Mouse (Mus musculus) embryonic facial prominence, embryonic 13.5 days (tissue): ENCODE measurements at regions not wholly inside any gene's neighbourhood (a gene's known extent, or its start where the extent isn't known, plus 50 kb on each side); places are given as distances from the start of the nearest gene placed in this dataset.

Experiments
- ATAC-seq: fragments of 200-750 bp; cut with Nextera tagmentation; 2 replicates; pipeline ENCODE4 v1.8.0; 2017; ENCODE audit warnings: low read depth; ENCODE audit not compliant: insufficient number of reproducible peaks, insufficient read depth, low FRiP score, low TSS enrichment
- H3K27ac ChIP-seq: fragments of 300-500 bp; sonication (generic); 2 replicates; pipeline ENCODE4 v1.5.1; 2015; ENCODE audit warnings: moderate library complexity, mild to moderate bottlenecking, inconsistent platforms
- H3K27me3 ChIP-seq: fragments of 300-500 bp; sonication (generic); 2 replicates; pipeline ENCODE4 v1.6.1; 2015; ENCODE audit warnings: mild to moderate bottlenecking, inconsistent platforms
- H3K36me3 ChIP-seq: fragments of 300-500 bp; sonication (generic); 2 replicates; pipeline ENCODE4 v1.6.1; 2015; ENCODE audit warnings: mild to moderate bottlenecking, inconsistent platforms
- H3K4me1 ChIP-seq: fragments of 300-500 bp; sonication (generic); 2 replicates; pipeline ENCODE4 v1.6.1; 2015; ENCODE audit warnings: inconsistent platforms
- H3K4me2 ChIP-seq: fragments of 300-500 bp; sonication (generic); 2 replicates; pipeline ENCODE4 v1.6.1; 2015; ENCODE audit warnings: moderate library complexity, mild to moderate bottlenecking, inconsistent platforms
- H3K4me3 ChIP-seq: fragments of 300-500 bp; sonication (generic); 2 replicates; pipeline ENCODE4 v1.5.1; 2015; ENCODE audit warnings: mild to moderate bottlenecking, inconsistent platforms
- H3K9ac ChIP-seq: fragments of 300-500 bp; sonication (generic); 2 replicates; pipeline ENCODE4 v1.6.1; 2015; ENCODE audit warnings: mild to moderate bottlenecking, inconsistent platforms
- H3K9me3 ChIP-seq: fragments of 300-500 bp; sonication (generic); 2 replicates; pipeline ENCODE4 v1.6.1; 2016; ENCODE audit warnings: inconsistent platforms
- WGBS: fragments of 180-500 bp; shearing (Covaris S2); methylation state at CpG from one replicate; pipeline ENCODE4 v1.1.7; 2015; ENCODE audit warnings: mixed read lengths; 5-methylcytosine and 5-hydroxymethylcytosine counted together

DNA sequence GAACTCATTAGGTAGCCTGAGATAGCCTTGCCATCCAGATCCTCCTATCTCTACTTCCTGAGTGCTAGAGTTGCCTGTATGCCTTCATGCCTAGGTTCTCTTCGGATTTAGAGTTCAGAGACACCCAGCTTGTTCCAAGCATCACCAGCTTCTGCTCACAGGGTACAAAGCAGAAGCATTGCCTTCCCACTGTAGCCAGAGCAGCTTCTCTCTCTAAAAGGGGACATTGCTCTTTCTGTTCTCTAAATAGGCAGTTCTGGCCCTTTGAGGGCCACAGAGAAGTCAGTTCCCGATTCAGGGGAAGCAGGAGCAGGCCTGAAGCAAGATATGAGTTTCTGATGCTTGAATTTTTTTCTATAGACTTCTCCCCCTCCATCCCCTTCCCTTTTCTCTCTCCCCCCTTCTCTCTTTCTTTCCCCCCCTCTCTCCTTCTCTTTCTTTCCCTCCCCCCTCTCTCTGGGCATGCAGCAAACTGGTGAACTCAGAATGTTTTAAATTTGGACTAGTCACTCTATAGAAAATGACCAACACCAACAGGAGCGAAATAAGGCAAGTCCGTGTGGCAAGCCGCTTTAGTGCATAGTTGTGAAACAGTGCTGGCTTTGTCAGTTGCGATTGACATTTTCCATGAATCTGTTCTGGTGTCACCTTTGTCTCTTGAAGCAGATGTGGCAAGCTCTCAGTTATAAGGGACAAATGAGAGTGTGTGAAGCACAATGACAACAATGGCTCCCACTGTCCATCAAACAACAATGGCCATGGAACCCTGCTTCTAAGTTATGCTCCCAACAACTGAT lies 273.2 kb upstream of the Klf4 start:
- no peak overlapping the region for H3K9ac ChIP-seq
- WGBS = 86% methylated on average over 6 of the region's 6 CpGs
- no peak for ATAC-seq

DNA sequence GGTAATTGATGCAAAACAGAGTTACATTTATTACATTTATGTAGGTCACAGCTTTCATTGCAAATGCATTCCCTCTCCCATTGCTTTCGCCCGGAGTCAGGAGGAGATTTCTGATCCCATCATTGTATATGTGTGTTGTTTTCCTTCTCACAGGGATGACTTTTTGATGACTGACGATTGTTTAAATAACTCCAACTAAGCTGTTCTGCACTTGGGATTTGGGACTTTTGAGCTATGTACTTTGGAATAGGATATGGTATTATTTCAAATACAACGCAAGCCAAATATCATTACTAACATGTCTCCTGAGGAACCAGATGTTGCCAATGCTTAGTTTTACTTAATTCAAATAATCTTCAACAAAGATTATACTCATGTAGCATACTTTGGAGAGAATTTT lies 269.8 kb upstream of the Klf4 start:
- Histone ChIP-seq H3K4me1 (no peaks in the 10 kb centered on the region), H3K27ac (no peak overlapping the region), H3K9ac (no peak overlapping the region), H3K4me2 (no peak overlapping the region), H3K4me3 (no peak overlapping the region), H3K9me3 (no peaks in the 10 kb centered on the region), H3K27me3 (peaks cover 6% of the 10 kb centered on the region), H3K36me3 (no peaks in the 10 kb centered on the region)
- no peak for ATAC-seq
- WGBS = 56% methylated on average over 4 of the region's 4 CpGs

More for the DNA sequence above, 273.2 kb upstream of the Klf4 start:
- H3K27me3 ChIP-seq = peaks cover 6% of the 10 kb centered on the region
- no peak overlapping the region for H3K27ac ChIP-seq
- H3K4me1 ChIP-seq = no peaks in the 10 kb centered on the region
- H3K36me3 ChIP-seq = no peaks in the 10 kb centered on the region
- H3K4me2 ChIP-seq = no peak overlapping the region
- no peaks in the 10 kb centered on the region for H3K9me3 ChIP-seq
- no peak overlapping the region for H3K4me3 ChIP-seq

DNA sequence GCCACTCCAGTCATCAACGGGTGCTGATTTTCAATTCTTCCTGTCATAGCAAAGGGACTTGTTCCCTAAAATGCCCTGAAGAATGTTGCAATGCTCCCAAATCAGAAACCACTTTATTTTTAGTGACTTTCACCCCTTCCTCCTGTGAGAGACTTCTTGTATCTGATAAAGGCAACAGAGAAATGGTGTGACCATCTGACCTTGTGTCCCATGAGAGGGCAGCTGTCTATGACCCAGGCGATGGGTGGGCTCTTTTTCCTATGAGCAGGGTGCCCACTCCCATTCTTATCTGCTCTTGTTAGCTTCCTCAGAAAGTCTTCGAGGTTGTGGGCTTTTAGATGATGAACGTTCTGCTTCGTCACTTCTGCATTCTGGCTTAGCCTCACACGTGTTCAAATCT lies 265.8 kb upstream of the Klf4 start:
- WGBS = 83% methylated on average over 6 of the region's 6 CpGs
- no peak for ATAC-seq
- H3K9ac ChIP-seq = no peak overlapping the region

DNA sequence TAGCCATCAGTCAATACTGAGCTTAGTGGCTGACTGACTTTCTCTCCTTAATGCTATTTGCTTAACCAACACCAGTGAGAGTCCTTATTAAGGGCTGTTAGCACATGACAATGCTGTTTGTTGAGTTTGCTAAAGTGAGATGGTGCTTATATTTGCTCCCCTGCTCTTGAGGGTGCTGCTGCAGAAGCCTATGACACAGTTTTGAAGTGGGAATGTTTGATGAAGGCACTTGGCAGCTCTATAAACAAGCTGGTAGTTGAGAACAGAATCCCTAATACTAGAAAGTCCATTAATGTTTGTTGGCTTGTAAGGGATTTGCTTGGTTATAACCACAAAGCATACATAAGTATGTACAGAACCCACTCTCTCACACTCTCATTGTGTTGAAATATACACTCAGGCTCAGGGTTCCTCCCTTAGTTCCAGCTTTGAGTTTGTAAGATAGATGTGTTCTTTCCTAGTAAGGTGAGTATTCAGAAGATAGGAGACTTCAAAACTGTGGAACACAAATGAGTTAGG lies 249.1 kb upstream of the Klf4 start:
- Histone ChIP-seq H3K4me2 (no peak overlapping the region), H3K4me3 (no peak overlapping the region), H3K36me3 (no peaks in the 10 kb centered on the region), H3K4me1 (no peaks in the 10 kb centered on the region), H3K27ac (no peak overlapping the region), H3K9ac (no peak overlapping the region), H3K9me3 (no peaks in the 10 kb centered on the region), H3K27me3 (no peaks in the 10 kb centered on the region)
- ATAC-seq = no peak

More for the DNA sequence above, 265.8 kb upstream of the Klf4 start:
- Histone ChIP-seq H3K27me3 (no peaks in the 10 kb centered on the region), H3K36me3 (no peaks in the 10 kb centered on the region), H3K27ac (no peak overlapping the region), H3K4me2 (no peak overlapping the region), H3K4me1 (no peaks in the 10 kb centered on the region), H3K4me3 (no peak overlapping the region), H3K9me3 (no peaks in the 10 kb centered on the region)

DNA sequence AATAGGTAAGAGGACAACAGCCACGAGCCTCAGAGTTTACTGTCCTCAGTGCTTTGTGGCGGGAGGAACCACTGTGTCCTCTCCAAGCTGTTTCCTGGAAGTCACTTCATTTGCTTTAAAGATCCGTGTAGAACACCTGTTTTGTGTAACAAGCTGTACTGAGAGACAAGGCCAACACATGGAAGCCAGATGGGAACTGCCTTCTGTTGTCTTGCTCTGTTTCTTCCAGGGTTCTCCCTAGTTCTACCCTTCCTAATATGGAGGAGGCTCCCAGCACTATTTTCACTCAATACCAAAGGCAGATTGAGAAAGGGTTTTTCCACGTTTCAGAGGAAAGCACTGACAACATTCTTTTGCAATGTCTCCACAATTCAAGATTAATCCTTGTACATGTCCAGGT lies 247.3 kb upstream of the Klf4 start:
- no peak for ATAC-seq
- H3K36me3 ChIP-seq = no peaks in the 10 kb centered on the region
- no peak overlapping the region for H3K9ac ChIP-seq
- no peaks in the 10 kb centered on the region for H3K27me3 ChIP-seq
- no peak overlapping the region for H3K4me2 ChIP-seq
- H3K4me3 ChIP-seq = no peak overlapping the region
- no peak overlapping the region for H3K27ac ChIP-seq
- H3K4me1 ChIP-seq = no peaks in the 10 kb centered on the region
- WGBS = 37% methylated on average over 4 of the region's 4 CpGs
- H3K9me3 ChIP-seq = no peaks in the 10 kb centered on the region

DNA sequence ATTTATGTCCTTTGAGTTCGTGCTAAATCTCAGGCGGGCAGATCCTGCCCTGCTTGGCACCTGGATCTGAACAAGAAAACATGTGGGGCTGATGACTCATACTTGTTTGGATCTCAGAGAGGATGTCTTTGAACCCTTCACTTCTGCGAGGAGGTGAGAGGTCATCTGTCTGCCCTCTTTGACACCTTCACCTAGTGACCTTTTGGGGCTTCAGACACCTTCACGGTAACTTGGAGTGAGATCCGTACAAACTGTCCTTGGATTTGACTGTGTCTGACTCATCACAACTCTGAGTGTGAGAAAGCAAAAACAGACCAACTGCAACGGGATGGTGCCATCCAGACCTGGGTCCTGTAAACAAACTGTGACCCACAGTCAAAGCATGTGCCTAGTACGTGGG lies 243.6 kb upstream of the Klf4 start:
- no peak overlapping the region for H3K27ac ChIP-seq
- no peaks in the 10 kb centered on the region for H3K27me3 ChIP-seq
- no peaks in the 10 kb centered on the region for H3K9me3 ChIP-seq
- H3K4me2 ChIP-seq = no peak overlapping the region
- no peaks in the 10 kb centered on the region for H3K4me1 ChIP-seq
- H3K9ac ChIP-seq = no peak overlapping the region
- no peak overlapping the region for H3K4me3 ChIP-seq
- 79% methylated on average over 7 of the region's 7 CpGs for WGBS
- no peaks in the 10 kb centered on the region for H3K36me3 ChIP-seq
- no peak for ATAC-seq

DNA sequence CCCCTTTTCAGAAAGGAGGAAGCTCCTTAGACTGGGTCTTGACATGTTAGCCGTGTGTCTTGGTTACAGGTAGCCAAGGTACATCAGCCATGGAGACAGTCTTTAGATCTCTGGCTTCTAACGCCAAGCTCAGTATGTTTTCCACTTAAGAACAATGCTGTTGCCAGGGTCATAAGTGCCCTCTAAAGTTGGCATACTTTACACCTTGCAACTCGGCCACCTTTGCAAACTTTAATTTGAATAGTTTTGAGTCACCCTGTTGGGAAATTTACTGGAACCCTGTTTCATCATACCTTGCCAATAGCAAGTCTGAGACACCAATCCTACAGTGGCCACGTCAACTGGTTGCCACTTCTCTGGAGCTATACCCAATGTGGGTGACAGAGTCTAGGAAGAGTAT lies 242.3 kb upstream of the Klf4 start:
- Histone ChIP-seq H3K27me3 (no peaks in the 10 kb centered on the region), H3K4me1 (no peaks in the 10 kb centered on the region), H3K9me3 (no peaks in the 10 kb centered on the region), H3K27ac (no peak overlapping the region), H3K36me3 (no peaks in the 10 kb centered on the region), H3K9ac (no peak overlapping the region), H3K4me2 (no peak overlapping the region), H3K4me3 (no peak overlapping the region)
- no peak for ATAC-seq
- 84% methylated on average over 4 of the region's 4 CpGs for WGBS

DNA sequence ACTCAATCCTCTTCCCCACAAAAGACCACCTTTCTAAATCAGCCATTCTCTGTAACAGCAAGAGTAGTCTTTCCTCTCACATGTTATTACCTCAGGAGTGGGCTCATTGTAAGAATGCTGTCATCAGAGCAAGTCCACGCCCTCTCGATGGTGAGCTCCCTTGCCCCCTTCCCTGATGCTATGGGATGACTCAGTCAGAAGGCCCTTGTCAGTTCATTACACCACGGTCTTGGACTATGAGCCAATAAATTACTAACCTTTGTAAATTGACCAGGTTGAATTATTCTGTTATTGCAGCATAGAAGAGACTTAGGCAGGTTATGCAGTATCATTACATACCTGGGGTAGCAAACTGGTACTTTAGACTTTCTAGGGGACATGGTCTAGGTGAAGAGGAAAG lies 237.4 kb upstream of the Klf4 start:
- Histone ChIP-seq H3K4me3 (no peak overlapping the region), H3K27ac (no peak overlapping the region), H3K9ac (no peak overlapping the region), H3K4me2 (no peak overlapping the region), H3K27me3 (no peaks in the 10 kb centered on the region), H3K4me1 (no peaks in the 10 kb centered on the region), H3K9me3 (no peaks in the 10 kb centered on the region), H3K36me3 (no peaks in the 10 kb centered on the region)
- no peak for ATAC-seq
- WGBS = 90% methylated on average over 3 of the region's 3 CpGs

DNA sequence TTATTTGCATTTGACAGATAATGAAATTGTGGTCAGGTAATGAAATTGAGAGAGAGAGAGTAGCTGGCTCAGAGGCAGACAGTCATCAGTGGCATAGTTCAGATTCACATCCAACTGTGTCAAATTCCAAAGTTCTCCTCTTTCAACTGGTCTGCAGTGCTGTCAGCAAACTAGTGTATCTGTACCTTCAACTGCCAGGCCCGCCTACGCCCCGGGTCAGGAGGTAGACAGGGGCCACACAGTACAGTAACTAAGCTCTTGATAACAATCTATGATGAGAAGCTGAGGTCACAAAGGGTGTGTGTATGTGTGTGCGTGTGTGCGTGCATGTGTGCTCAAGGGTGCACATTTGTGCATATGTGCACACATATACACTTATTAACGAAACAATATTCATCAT lies 236.1 kb upstream of the Klf4 start:
- ATAC-seq = no peak
- Histone ChIP-seq H3K27ac (no peak overlapping the region), H3K27me3 (no peaks in the 10 kb centered on the region), H3K4me3 (no peak overlapping the region), H3K4me2 (no peak overlapping the region), H3K9ac (no peak overlapping the region), H3K4me1 (no peaks in the 10 kb centered on the region), H3K36me3 (no peaks in the 10 kb centered on the region), H3K9me3 (no peaks in the 10 kb centered on the region)
- WGBS = 83% methylated on average over 6 of the region's 6 CpGs

DNA sequence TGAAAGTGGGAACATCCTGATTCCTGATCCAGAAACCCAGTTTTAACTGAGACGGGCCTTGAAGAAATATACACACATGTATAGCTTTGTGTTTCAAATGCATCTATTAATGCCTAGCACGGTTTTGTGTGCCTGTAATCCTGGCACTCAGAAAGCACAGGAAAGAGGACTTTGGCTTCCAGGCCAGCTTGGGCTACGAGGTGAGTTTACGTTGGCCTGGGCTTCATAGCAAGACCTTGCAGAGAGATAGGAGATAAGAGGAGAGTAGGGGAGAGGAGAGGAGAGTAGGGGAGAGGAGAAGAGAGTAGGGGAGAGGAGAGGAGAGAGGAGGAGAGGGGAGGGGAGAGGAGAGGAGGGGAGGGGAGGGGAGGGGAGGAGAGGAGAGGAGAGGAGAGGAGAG lies 234.9 kb upstream of the Klf4 start:
- no peak for ATAC-seq
- H3K4me3 ChIP-seq = no peak overlapping the region
- WGBS = 83% methylated on average over 4 of the region's 4 CpGs
- H3K27me3 ChIP-seq = no peaks in the 10 kb centered on the region
- no peak overlapping the region for H3K4me2 ChIP-seq
- no peak overlapping the region for H3K9ac ChIP-seq
- no peaks in the 10 kb centered on the region for H3K9me3 ChIP-seq
- H3K4me1 ChIP-seq = no peaks in the 10 kb centered on the region
- no peaks in the 10 kb centered on the region for H3K36me3 ChIP-seq
- no peak overlapping the region for H3K27ac ChIP-seq

DNA sequence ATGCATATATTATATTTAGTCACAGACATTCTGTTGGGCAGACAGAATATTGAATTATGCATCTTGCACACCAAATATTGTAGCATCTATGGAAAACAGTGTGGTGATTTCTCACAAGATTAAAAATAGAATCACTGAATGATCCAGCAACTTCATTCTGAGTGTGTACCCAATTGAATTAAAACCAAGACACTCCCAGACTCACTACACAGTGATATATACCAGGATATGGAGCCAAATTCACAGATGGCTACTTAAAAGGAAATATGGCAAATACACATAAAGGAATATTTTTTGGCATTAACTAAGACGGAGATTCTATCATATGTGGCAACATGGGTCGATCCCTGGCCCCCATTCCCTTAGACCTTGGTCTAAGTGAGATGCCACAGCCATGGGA lies 233.5 kb upstream of the Klf4 start:
- no peak overlapping the region for H3K27ac ChIP-seq
- H3K4me3 ChIP-seq = no peak overlapping the region
- no peaks in the 10 kb centered on the region for H3K4me1 ChIP-seq
- WGBS = 93% methylated on average over 2 of the region's 2 CpGs
- H3K9ac ChIP-seq = no peak overlapping the region
- H3K9me3 ChIP-seq = no peaks in the 10 kb centered on the region
- ATAC-seq = no peak
- H3K27me3 ChIP-seq = no peaks in the 10 kb centered on the region
- no peak overlapping the region for H3K4me2 ChIP-seq
- no peaks in the 10 kb centered on the region for H3K36me3 ChIP-seq

DNA sequence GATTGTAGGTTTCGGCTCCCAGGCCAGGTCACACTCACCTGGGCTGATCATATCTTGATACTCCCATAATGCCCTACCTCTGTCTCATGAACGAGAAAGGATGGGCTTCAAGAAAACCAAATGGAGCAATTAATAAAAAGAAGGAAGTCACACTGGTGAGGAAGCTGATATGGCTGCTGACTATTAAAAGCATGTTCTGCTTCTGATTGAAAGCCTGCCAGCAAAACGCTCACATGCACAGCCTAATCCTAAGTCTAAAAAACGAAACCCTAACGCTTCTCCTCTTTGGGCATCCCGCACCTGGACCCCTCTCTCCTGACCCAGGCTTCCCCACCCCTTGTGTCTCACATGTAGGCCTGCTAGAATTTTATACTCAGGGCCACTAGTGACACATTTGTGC lies 230.8 kb upstream of the Klf4 start:
- Histone ChIP-seq H3K9me3 (no peaks in the 10 kb centered on the region), H3K4me1 (no peaks in the 10 kb centered on the region), H3K27ac (no peak overlapping the region), H3K36me3 (no peaks in the 10 kb centered on the region), H3K4me2 (no peak overlapping the region), H3K9ac (no peak overlapping the region), H3K4me3 (no peak overlapping the region), H3K27me3 (peaks cover 5% of the 10 kb centered on the region; the same call in 1 of the 2 replicates)
- WGBS = 64% methylated on average over 6 of the region's 6 CpGs
- ATAC-seq = no peak
